Mouse (Mus musculus) yolk sac, embryonic 10.5 days (tissue): ENCODE data around the gene Tcte1.
A peak's percentile ranks its signal among the peaks of the same experiment; 100 is the strongest.

Source experiments
- DNase-seq: peaks from one replicate; pipeline ENCODE4 v3.0.0-alpha.2; 2017; ENCODE audit warnings: low spot score

The Tcte1 gene

DNA sequence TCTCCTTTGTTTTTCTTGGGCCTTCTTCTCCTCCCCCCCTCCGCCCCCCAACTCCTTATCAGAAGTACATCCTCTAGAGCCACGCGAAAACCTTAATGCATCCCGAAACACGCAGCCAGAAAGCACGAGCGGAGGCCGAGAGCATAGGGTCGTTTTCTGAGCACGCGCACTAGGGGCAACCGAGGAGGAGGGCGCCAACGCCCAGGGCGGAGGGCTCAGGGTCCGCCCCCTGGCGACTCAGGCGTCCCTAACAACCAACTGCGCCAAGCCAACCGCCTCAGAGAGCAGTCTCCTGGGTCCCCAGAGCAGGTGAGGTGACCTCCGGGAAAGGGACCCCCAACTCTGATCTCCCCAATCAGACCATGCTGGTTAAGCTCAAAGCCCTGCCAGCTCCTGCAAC, at the start of gene Tcte1:
Tcte1 (plus strand) TSS at position 172 of the 400 bp plus-strand sequence.
- DNase-seq = peak; percentile 42

DNA sequence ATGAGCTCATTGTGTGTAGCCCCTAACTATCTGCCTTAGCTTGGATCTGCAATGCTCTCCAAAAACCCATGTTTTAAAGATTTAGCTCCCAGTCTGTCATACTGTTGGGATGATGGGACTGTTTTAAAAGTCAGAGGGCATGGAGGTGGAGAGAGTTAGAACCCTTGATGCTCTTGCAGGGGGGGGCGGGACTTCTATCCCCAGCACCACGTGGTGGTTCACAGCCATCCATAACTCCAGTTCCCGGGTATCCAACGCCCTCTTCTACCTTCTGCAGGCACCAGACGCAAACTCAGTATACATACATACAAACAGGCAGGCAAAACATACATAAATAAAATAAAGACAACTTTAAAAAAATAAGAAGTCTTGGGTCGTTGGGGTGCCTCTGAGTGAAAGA, 49.6 kb upstream of the Tcte1 start:
- DNase-seq = no peak

GRCm38 (mm10) chr17:45474146-45474545, 49.1 kb upstream of the Tcte1 start:
- no peak for DNase-seq

DNA sequence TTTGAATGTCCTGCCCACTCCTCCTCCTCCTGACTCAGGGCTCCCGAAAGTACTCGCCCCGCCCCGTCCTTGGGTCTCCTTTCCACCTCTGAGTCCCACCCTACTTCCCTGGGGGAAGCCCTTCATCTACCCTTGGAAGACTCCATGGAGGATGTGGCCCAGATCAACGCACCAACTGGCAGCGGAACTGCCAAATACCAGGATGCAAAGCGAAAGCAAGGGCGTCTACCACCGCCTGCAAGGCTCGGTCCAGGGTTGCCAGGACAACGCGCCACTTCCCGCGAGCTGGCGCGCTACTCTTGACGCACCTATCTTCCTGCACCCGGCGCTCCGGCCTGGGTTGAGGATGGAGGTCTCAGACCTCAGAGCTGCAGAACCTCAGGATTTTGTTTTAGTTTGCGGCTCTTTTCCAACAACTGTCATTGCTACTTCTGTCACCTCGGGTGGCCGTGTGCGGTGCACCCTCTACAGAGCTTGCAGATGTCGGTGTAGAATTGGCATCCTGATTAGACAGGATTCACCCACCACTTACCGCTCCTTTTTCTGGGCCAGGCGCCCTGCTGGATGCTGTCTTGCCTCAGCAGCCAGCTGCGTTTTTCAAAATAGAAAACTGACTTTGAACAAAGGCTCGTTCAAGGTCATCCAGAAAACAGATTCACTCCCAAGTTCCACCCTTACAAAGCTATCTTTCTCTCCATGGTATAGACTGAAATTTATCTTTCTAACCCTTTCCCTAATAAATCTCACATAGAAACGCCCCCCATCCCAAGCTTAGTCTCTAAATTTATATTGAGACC, 48.4 kb upstream of the Tcte1 start, which contains the start of gene Spats1:
Spats1 (minus strand) TSS at position 747 of the 797 bp plus-strand sequence.
- DNase-seq = peak; percentile 3

DNA sequence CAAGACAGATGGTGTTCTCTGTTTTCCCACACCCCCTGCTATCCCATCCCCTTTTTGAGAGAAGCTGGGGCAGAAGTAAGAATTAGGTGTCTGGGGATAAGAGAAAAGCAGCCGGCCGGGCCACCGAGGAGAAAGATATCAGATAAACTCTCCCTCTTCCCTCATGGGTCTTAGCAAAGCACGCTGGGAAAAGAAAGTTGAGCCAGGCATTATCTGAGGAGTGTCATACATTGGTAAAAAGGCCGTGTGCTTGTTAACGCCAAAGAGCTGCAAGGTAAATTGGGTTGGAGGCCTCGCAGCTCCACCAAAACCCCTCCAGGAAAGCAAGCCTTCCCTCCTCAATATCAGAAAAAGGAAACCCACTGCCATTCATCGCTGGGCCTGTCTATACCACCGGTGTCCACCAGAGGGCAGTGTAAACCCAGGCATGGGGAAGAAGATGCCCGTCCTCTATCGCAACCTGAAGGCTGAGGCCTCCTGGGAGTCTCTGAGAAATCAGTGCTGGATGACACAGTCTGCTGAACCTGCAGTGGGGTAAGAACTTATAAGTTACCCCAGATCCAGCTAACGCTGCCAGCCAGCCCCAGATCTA, 44.9 kb upstream of the Tcte1 start:
- peak; percentile 66 for DNase-seq

- no peak for DNase-seq
Observed at GRCm38 (mm10) chr17:45480429-45480828, 42.8 kb upstream of the Tcte1 start.

DNA sequence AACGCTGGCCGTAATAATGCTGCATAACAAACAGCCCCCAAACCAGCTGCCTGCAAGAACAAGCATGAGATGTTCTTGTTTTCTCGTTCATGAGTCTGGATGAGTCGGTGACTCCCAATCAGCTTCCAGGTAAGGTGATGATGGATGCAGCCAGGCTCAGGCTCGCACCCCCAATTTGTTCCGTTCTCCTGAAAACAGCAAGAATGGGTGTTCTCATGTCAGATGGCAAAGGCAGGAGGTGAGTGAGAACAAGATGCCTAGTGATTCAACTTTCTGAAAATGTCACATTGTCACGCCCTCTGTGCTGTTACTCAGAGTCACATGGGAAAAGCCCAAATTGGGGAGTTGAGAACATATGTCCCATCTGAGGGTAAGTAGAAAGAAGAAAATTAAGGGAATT, 37.7 kb upstream of the Tcte1 start:
- no peak for DNase-seq

DNA sequence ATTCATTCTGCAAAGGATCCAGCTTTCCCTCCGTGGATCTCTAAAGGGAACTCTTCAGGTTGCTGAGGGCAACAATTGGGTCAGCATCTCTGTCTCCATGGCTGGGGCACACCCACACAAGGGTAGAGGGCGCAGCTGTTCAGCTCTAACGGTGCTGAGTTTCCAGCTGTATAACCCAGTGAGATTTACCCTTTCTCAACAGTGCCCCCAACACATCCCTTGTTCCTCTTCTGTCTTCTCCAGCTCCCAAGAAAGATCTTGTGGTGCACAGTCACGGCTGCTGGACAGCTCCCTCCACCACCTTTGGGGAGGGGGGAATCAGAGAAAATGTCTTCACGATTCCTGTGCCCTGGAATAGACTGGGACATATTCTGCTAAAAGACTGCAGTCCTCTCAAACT, 36.0 kb upstream of the Tcte1 start:
- no peak for DNase-seq

DNA sequence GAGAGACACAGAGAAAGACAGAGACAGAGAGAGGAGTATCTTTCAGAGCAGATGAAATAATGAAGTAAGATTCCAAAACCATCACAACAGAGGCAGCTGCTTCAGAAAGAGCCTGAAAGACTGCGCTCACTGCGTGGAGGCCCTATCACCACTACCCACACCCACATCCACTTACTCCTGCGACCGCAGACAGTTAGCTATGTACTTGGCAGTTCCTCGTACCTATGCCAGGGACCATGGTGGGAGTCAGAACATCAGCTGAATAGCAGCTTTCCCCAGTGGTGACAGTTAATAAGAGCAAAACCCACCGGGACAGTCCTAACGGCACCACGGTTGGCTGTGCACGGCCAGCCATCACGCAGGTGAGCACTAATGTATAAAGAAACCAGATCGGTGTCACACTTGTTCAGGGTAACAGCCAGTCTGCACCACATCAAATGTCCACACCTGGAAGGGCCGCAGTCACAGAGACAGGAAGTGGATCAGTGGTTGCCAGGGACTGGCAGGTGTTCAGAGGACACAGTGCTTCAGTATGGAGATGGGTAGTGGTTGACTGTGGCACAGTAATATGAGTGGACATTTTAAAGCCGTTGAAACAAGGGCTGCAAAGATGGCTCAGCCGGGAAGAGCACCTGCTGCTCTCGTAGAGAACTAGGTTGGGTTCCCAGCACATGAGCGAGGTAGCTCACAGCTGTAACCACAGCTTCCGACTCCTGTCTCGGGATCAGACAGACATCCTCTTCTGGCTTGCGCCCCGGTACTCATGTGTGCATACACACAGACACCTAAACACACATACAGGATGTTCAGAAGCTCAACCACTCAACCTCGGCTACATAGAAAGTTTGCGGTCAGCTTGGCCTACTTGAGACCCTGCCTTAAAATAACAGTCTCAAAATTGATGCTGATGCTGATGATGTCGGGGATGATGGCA, 34.6 kb upstream of the Tcte1 start:
- DNase-seq = no peak

- DNase-seq = no peak
Observed at GRCm38 (mm10) chr17:45489736-45490135, 33.5 kb upstream of the Tcte1 start.

DNA sequence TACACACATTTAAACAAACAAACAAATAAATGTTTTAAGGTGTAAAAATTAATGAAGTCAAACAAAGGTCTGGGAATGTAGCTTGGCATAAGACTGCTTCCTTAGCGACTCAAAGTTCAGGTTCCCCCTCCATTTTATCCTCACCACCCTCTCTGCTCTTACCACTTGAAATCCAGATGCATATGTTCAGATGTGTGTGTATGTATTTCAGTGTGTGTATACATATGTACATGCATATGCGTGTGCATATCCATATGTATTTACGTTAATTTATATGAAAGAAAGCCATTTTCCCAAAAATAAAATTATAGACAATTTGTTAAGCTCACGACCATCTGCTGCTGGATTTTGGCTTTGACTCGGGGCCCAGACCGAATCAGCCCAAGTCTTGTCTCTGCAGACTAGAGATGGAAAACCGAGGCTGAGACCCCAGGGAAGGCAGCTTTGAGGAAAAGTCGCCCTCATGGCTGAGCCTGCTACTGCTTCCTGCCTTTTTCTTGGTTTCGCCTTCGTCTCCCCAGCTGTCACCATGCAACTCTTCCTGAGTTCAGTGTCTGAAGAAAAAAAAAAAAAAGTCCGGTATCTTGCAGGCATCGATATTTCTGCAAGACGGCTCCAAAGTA, 32.6 kb upstream of the Tcte1 start:
- DNase-seq = no peak

GRCm38 (mm10) chr17:45495398-45495797, 27.8 kb upstream of the Tcte1 start:
- DNase-seq = no peak

DNA sequence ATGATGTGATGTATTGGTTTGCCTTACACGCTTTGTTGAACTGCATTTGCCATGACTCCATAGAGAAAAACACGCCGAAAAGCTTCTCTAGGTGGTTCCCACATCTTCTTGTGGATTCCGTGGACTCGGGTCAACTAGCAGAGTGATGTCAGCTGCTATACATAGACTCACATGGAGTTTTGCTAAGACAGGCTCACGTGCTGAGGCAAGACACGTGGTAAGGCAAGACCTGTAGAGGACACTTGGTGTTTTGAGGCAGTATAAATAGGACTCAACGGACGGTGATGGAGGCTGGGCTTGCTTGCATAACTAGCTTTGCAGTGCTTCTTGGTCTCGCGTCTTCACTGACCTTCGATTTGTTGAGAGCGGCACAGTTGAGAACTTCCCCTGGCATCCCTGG, 24.8 kb upstream of the Tcte1 start:
- no peak for DNase-seq

DNA sequence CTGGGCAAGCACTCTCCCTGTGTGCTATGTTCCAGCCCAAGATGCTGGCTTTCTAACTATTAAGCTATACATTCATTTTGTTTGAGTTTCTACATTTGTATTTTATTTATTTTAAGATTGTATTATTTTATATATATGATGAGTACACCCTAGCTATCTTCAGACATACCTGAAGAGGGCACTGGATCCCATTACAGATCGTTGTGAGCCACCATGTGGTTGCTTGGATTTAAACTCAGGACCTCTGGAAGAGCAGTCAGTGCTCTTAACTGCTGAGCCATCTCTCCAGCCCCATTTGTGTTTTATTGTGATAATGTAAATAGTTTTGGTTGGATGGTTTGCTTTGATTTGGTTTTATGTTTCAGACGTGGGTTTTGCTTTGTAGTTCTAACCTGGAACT, 23.7 kb upstream of the Tcte1 start:
- DNase-seq = no peak

GRCm38 (mm10) chr17:45500981-45501380, 22.3 kb upstream of the Tcte1 start:
- DNase-seq = no peak

DNA sequence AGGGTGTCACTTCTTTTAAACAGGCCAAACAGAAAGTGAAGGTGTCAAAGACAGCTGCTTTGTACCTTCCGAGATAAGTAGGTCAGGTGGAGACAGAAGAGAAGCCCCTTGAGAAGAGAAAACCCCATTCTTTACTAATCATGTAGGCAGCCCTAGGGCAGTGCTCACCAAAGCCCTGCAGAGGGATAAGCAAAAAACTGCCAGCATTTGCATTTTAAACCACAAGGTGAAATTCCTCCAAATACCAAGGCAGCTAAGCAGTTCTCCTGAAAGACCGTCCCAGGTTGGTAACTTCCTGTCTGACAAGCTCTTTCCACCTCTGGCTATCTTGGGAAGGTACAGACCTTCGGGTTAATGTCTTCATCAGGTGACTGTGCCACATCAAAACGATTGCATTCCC, 20.9 kb upstream of the Tcte1 start:
- no peak for DNase-seq

DNA sequence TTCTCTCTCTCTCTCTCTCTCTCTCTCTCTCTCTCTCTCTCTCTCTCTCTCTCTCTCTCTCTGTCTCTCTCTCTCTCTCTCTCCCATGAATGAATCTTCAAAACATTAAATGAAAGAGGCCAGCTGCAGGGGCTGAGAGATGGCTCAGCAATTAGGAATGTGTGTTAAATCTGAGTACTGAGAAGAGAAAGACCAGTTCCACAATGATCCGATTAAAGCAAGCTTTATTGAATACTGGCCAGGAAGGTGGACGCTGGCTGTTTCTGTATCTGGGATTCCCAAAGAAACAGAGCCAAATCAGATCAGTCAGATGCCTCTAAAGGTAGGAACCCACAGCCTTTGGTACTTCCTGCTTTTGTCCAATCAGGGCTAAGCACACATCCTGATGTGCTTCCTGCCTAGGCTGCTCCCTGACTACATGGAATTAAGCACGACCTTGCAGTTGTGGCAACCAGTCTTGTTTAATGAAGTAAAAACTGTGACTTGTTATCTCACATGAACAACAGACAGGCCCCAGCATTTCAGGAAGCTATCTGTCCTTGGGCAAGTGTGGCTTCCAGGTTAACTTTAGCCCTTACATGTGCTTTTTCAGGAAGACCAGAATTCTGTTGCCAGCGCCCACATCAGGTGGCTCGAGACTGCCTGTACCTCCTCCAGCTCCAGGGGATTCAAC, 19.8 kb upstream of the Tcte1 start:
- DNase-seq = no peak

GRCm38 (mm10) chr17:45505941-45506465, 17.2 kb upstream of the Tcte1 start:
- DNase-seq = no peak

GRCm38 (mm10) chr17:45506700-45507189, 16.5 kb upstream of the Tcte1 start, which contains the start of gene Aars2:
Gene Aars2, plus strand, starts transcription at chr17:45506841.
- peak; percentile 95 for DNase-seq

- no peak for DNase-seq
Observed at GRCm38 (mm10) chr17:45510871-45511270, 12.4 kb upstream of the Tcte1 start.

- no peak for DNase-seq
Observed at GRCm38 (mm10) chr17:45511757-45512156, 11.5 kb upstream of the Tcte1 start.
